Mouse (Mus musculus) hindbrain, embryonic 15.5 days (tissue): ENCODE data around the gene Dcaf10. TPM values are rescaled to one million over a fixed set of nuclear protein-coding genes. Genes with fewer than 3 reads are reported as not detected.
"Not testable (repeated sequence)": the region's sequence is repeated elsewhere in the genome, so short reads cannot be mapped to it uniquely, and the experiment has no call there.

ENCODE experiments used
- ATAC-seq: fragments of 200-750 bp; cut with Nextera tagmentation; 2 replicates; pipeline ENCODE4 v1.8.0; 2017; ENCODE audit warnings: low read depth, moderate number of reproducible peaks, moderate TSS enrichment; ENCODE audit not compliant: low FRiP score
- H3K27ac ChIP-seq: fragments of 300-500 bp; sonication (generic); replicated peaks from 2 replicates; pipeline ENCODE4 v1.5.1; 2015; ENCODE audit warnings: mild to moderate bottlenecking, inconsistent platforms
- H3K27me3 ChIP-seq: fragments of 300-500 bp; sonication (generic); 2 replicates; pipeline ENCODE4 v1.6.1; 2015; ENCODE audit warnings: control low read depth, inconsistent platforms
- H3K36me3 ChIP-seq: fragments of 300-500 bp; sonication (generic); 2 replicates; pipeline ENCODE4 v1.6.1; 2015; ENCODE audit warnings: control low read depth, inconsistent platforms
- H3K4me1 ChIP-seq: fragments of 300-500 bp; sonication (generic); replicated peaks from 2 replicates; pipeline ENCODE4 v1.6.1; 2015; ENCODE audit warnings: control low read depth, inconsistent platforms
- H3K4me2 ChIP-seq: fragments of 300-500 bp; sonication (generic); 2 replicates; pipeline ENCODE4 v1.6.1; 2015; ENCODE audit warnings: moderate library complexity, mild to moderate bottlenecking, inconsistent platforms
- H3K4me3 ChIP-seq: fragments of 300-500 bp; sonication (generic); 2 replicates; pipeline ENCODE4 v1.5.1; 2015; ENCODE audit warnings: mild to moderate bottlenecking, inconsistent platforms
- H3K9ac ChIP-seq: fragments of 300-500 bp; sonication (generic); 2 replicates; pipeline ENCODE4 v1.6.1; 2015; ENCODE audit warnings: inconsistent platforms
- H3K9me3 ChIP-seq: fragments of 300-500 bp; sonication (generic); 2 replicates; pipeline ENCODE4 v1.6.1; 2016; ENCODE audit warnings: control low read depth, inconsistent platforms
- WGBS: fragments of 180-500 bp; shearing (Covaris S2); methylation state at CpG from one replicate; pipeline ENCODE4 v1.1.7; 2015; 5-methylcytosine and 5-hydroxymethylcytosine counted together
- polyA plus RNA-seq: library from polyadenylated mRNA; unstranded; fragments of >200 nt; fragmentation: Nextera tagmentation; extraction: Ambion mirVana; gene quantifications from 2 replicates; pipeline ENCODE4 v1.2.1, GENCODE M21; 2015

Dcaf10 gene
- polyA plus RNA-seq, 1 experiment from 2014 or later = 8.3 TPM

GRCm38 (mm10) chr4:45356653-45357052 lies 14.8 kb downstream of the Dcaf10 start:
- Histone ChIP-seq H3K4me2 (no peak overlapping the region), H3K4me1 (no peaks in the 10 kb centered on the region), H3K27ac (no peak overlapping the region), H3K27me3 (no peaks in the 10 kb centered on the region), H3K36me3 (peaks cover 34% of the 10 kb centered on the region), H3K9me3 (no peaks in the 10 kb centered on the region), H3K9ac (no peak overlapping the region), H3K4me3 (no peak overlapping the region)
- whole genome bisulfite sequencing = 93% methylated on average over 3 of the region's 3 CpGs
- no peak for ATAC-seq

- no peak for ATAC-seq
- no peak overlapping the region for H3K9ac ChIP-seq
- no peaks in the 10 kb centered on the region for H3K4me1 ChIP-seq
- no peak overlapping the region for H3K4me3 ChIP-seq
- H3K36me3 ChIP-seq = peaks cover 53% of the 10 kb centered on the region
- H3K27ac ChIP-seq = no peak overlapping the region
- no peak overlapping the region for H3K4me2 ChIP-seq
- 92% methylated on average over 3 of the region's 3 CpGs for WGBS
- no peaks in the 10 kb centered on the region for H3K27me3 ChIP-seq
- H3K9me3 ChIP-seq = no peaks in the 10 kb centered on the region
These were observed 29.4 kb downstream of the Dcaf10 start for GRCm38 (mm10) chr4:45371261-45371660.

GRCm38 (mm10) chr4:45374879-45375278 lies 33.0 kb downstream of the Dcaf10 start:
- H3K4me2 ChIP-seq = no peak overlapping the region
- no peaks in the 10 kb centered on the region for H3K27me3 ChIP-seq
- no peaks in the 10 kb centered on the region for H3K4me1 ChIP-seq
- WGBS = 85% methylated on average over 5 of the region's 5 CpGs
- H3K4me3 ChIP-seq = no peak overlapping the region
- no peak overlapping the region for H3K9ac ChIP-seq
- no peaks in the 10 kb centered on the region for H3K9me3 ChIP-seq
- ATAC-seq = no peak
- peaks cover 61% of the 10 kb centered on the region for H3K36me3 ChIP-seq
- no peak overlapping the region for H3K27ac ChIP-seq

- H3K4me2 ChIP-seq = no peak overlapping the region
- H3K36me3 ChIP-seq = peaks cover 51% of the 10 kb centered on the region
- no peak overlapping the region for H3K27ac ChIP-seq
- no peak for ATAC-seq
- no peaks in the 10 kb centered on the region for H3K27me3 ChIP-seq
- no peak overlapping the region for H3K4me3 ChIP-seq
- no peaks in the 10 kb centered on the region for H3K9me3 ChIP-seq
- WGBS = 90% methylated on average over 4 of the region's 4 CpGs
- no peak overlapping the region for H3K9ac ChIP-seq
- H3K4me1 ChIP-seq = no peaks in the 10 kb centered on the region
These were observed 34.7 kb downstream of the Dcaf10 start for GRCm38 (mm10) chr4:45376573-45376972.

- 86% methylated on average over 10 of the region's 10 CpGs for WGBS
- not testable (repeated sequence) for ATAC-seq, H3K4me3 ChIP-seq, H3K27me3 ChIP-seq, H3K27ac ChIP-seq, H3K4me2 ChIP-seq, H3K4me1 ChIP-seq, H3K9ac ChIP-seq, H3K9me3 ChIP-seq
- H3K36me3 ChIP-seq = peaks cover 15% of the 10 kb centered on the region
These were observed 39.1 kb downstream of the Dcaf10 start for GRCm38 (mm10) chr4:45380903-45381580.

GRCm38 (mm10) chr4:45382133-45382532 lies 40.2 kb downstream of the Dcaf10 start:
- H3K27me3 ChIP-seq, H3K4me1 ChIP-seq, H3K9ac ChIP-seq, H3K4me2 ChIP-seq, ATAC-seq, H3K36me3 ChIP-seq, H3K4me3 ChIP-seq, H3K27ac ChIP-seq, H3K9me3 ChIP-seq: not testable (repeated sequence)
- WGBS = 80% methylated on average over 2 of the region's 2 CpGs

GRCm38 (mm10) chr4:45387296-45387695 lies 45.4 kb downstream of the Dcaf10 start:
- H3K36me3 ChIP-seq, H3K4me2 ChIP-seq, H3K27me3 ChIP-seq, H3K4me1 ChIP-seq, H3K4me3 ChIP-seq, H3K27ac ChIP-seq, H3K9me3 ChIP-seq, ATAC-seq, H3K9ac ChIP-seq: not testable (repeated sequence)
- 95% methylated on average over 5 of the region's 5 CpGs for WGBS

- no peak overlapping the region for H3K27ac ChIP-seq
- H3K4me2 ChIP-seq = no peak overlapping the region
- peaks cover 2% of the 10 kb centered on the region; the same call in 1 of the 2 replicates for H3K36me3 ChIP-seq
- H3K27me3 ChIP-seq = no peaks in the 10 kb centered on the region
- H3K9me3 ChIP-seq = no peaks in the 10 kb centered on the region
- no peak overlapping the region for H3K9ac ChIP-seq
- H3K4me1 ChIP-seq = no peaks in the 10 kb centered on the region
- ATAC-seq = no peak
- 69% methylated on average over 4 of the region's 4 CpGs for WGBS
- no peak overlapping the region for H3K4me3 ChIP-seq
These were observed 50.2 kb downstream of the Dcaf10 start for GRCm38 (mm10) chr4:45392099-45392498.

GRCm38 (mm10) chr4:45392572-45392971 lies 50.7 kb downstream of the Dcaf10 start:
- H3K4me3 ChIP-seq = no peak overlapping the region
- no peak overlapping the region for H3K27ac ChIP-seq
- H3K9ac ChIP-seq = no peak overlapping the region
- 79% methylated on average over 11 of the region's 11 CpGs for WGBS
- H3K27me3 ChIP-seq = no peaks in the 10 kb centered on the region
- no peaks in the 10 kb centered on the region for H3K4me1 ChIP-seq
- H3K36me3 ChIP-seq = peaks cover 6% of the 10 kb centered on the region; the same call in 1 of the 2 replicates
- no peak for ATAC-seq
- no peaks in the 10 kb centered on the region for H3K9me3 ChIP-seq
- no peak overlapping the region for H3K4me2 ChIP-seq

- Histone ChIP-seq H3K27me3 (no peaks in the 10 kb centered on the region), H3K4me2 (no peak overlapping the region), H3K4me3 (no peak overlapping the region), H3K4me1 (no peaks in the 10 kb centered on the region), H3K27ac (no peak overlapping the region), H3K9me3 (no peaks in the 10 kb centered on the region), H3K36me3 (peaks cover 10% of the 10 kb centered on the region; the same call in 1 of the 2 replicates), H3K9ac (no peak overlapping the region)
- 87% methylated on average over 8 of the region's 8 CpGs for WGBS
- no peak for ATAC-seq
These were observed 51.1 kb downstream of the Dcaf10 start for GRCm38 (mm10) chr4:45392994-45393393.

GRCm38 (mm10) chr4:45393658-45394057 lies 51.8 kb downstream of the Dcaf10 start:
- 80% methylated on average over 5 of the region's 5 CpGs for WGBS
- Histone ChIP-seq H3K27me3 (no peaks in the 10 kb centered on the region), H3K4me3 (no peak overlapping the region), H3K4me1 (no peaks in the 10 kb centered on the region), H3K27ac (no peak overlapping the region), H3K4me2 (no peak overlapping the region), H3K9me3 (no peaks in the 10 kb centered on the region), H3K36me3 (peaks cover 16% of the 10 kb centered on the region), H3K9ac (no peak overlapping the region)
- no peak for ATAC-seq

- not testable (repeated sequence) for H3K27ac ChIP-seq, ATAC-seq, H3K4me2 ChIP-seq, H3K4me1 ChIP-seq, H3K9ac ChIP-seq, H3K4me3 ChIP-seq, H3K9me3 ChIP-seq, H3K27me3 ChIP-seq
- H3K36me3 ChIP-seq = peaks cover 34% of the 10 kb centered on the region
- 91% methylated on average over 6 of the region's 6 CpGs for WGBS
These were observed 54.3 kb downstream of the Dcaf10 start for GRCm38 (mm10) chr4:45396211-45396610.

GRCm38 (mm10) chr4:45398315-45398714 lies 56.4 kb downstream of the Dcaf10 start:
- not testable (repeated sequence) for H3K9me3 ChIP-seq, ATAC-seq, H3K4me2 ChIP-seq, H3K27ac ChIP-seq, H3K4me1 ChIP-seq, H3K27me3 ChIP-seq, H3K9ac ChIP-seq, H3K4me3 ChIP-seq
- 87% methylated on average over 5 of the region's 5 CpGs for WGBS
- H3K36me3 ChIP-seq = peaks cover 49% of the 10 kb centered on the region
